Mouse (Mus musculus) v-Abl transformed pro-B cells (cell line): ENCODE results near the gene Cacna1a.

Experiments
- in situ Hi-C, 2 experiments: fragments of 400-800 bp; cut with MboI; formaldehyde crosslinking; loops; one replicate each; pipeline ENCODE4 v1.15.1; 2025; ENCODE audit not compliant: unreplicated experiment in 2 of 2

The Cacna1a gene

GRCm38 (mm10) chr8:84653092-84653631 lies 264.9 kb downstream of the Cacna1a start:
- in situ Hi-C loops: no loop called here

DNA sequence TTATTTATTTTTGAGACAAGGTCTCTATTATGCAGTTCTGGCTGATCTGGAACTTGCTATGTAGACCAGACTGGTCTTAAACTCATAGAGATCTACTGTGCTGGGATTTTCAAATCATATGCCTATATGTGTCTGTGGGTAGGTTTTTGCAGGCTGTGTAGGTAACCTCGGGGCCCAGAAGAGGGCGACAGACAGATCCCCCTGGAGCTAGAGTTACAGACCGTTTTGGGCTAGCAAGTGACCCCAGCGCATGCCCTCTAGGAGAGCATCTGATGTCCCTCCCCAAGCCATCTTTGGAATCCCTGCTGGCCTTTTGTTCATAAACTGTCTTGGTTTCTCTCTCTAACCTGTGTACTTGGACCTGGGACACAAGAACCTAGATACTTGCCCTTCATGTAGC lies 266.4 kb downstream of the Cacna1a start:
- in situ Hi-C loops: no loop called here

- in situ Hi-C loops: no loop called here
These were observed 267.3 kb downstream of the Cacna1a start for GRCm38 (mm10) chr8:84655336-84656190.

- in situ Hi-C loops: no loop called here
These were observed 267.9 kb downstream of the Cacna1a start for GRCm38 (mm10) chr8:84656191-84656525.

DNA sequence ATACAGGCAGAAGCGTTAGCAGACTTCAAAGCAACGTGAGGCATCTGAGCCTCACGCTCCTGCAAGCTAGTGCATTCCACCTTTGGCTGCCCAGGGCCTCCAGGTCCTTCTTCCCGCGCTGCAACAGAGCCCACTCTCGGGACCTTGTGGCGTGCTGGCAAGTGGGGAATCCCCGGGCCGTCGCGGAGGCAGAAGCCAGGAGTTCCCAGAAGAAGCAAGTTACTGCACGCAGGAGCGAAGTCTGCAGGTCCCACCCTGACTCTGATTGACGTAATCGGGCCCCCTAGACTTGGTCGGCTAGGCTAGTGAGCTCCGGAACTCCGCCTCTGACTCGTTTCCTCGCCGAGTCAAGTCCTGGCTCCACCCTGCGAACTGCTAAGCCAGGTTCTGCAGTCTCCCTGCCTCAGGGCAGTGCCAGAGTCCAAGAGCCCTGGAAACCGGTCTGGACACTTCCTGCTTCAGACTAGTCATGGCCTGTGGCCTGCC lies 268.4 kb downstream of the Cacna1a start:
- in situ Hi-C loops: no loop called here

GRCm38 (mm10) chr8:84657203-84657602 lies 269.0 kb downstream of the Cacna1a start:
- in situ Hi-C loops: no loop called here

GRCm38 (mm10) chr8:84657680-84658079 lies 269.4 kb downstream of the Cacna1a start:
- in situ Hi-C loops: no loop called here

DNA sequence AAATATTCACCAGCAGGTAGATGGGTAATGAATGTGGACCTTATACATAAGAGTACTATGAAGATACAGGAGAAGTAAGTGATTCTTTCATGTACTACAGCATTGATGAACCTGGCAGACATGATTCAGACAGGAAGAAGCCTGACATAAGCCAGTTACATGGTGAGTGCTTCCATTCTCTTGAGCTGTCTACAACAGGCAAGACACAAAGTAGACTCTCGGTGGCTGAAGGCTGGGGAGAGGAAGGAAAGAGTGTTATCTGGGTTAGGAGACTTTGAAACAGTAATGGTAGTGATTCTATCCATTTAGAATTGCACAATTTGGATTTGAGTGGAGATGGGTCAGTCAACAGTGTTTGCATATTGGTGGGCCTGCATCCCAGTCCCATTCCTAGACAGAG lies 270.7 kb downstream of the Cacna1a start:
- in situ Hi-C loops: no loop called here

GRCm38 (mm10) chr8:84659936-84660818 lies 271.9 kb downstream of the Cacna1a start:
- in situ Hi-C loops: loop anchor here (5.0 kb wide), 2 partner anchors 37 to 42 kb away; partner anchors contain the start of gene Lyl1 (in 1 of the 2)

- in situ Hi-C loops: loop anchor here (5.0 kb wide), 2 partner anchors 36 to 41 kb away; partner anchors contain the start of gene Lyl1 (in 1 of the 2)
These were observed 272.7 kb downstream of the Cacna1a start for GRCm38 (mm10) chr8:84660819-84661457.

DNA sequence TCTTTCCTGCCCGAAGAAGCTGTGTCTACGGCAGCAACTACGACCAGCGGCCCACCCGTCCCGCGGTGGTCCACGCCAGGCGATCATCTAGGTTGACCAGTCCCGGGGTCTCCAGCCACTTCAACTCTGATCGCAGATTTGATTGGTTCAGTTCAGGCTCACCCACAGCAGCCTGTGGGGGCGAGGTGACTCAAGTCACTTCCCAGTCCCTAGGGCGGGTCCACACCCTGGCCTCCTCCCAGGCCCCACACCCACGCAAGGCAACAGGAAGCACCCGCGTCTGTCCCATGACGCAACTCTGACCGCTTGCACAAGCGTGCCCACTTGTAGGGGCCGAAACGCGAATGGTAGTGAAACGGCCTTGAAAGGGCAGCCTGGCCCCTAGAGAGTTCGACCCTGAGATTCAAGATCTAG lies 273.2 kb downstream of the Cacna1a start:
- in situ Hi-C loops: loop anchor here (5.0 kb wide), 2 partner anchors 36 to 41 kb away; partner anchors contain the start of gene Lyl1 (in 1 of the 2)

GRCm38 (mm10) chr8:84661961-84662571 lies 273.8 kb downstream of the Cacna1a start:
- in situ Hi-C loops: loop anchor here (5.0 kb wide), 2 partner anchors 35 to 40 kb away; partner anchors contain the start of gene Lyl1 (in 1 of the 2)

DNA sequence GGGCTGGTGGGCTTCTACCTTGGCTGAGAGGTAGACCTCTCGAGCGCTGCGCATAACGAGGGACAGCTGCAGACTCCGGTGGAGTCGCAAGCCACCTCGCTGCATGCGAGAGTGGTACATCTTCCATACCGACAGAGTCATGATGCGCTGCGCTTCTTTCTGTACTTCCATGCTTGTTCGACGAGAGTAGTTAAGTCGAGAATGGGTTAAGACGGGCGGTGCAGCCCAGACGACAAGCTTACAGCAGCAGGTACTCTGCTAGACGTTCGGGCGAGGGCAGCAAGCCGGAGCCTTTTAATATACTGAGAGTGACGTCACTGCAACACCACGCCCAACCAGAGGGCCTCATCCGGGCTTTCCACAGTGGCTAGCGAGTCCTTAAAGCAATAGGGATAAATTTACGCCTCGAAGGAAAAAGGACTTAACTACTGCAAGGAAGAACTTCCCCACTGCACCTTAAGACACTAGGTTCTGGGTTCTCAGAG lies 274.4 kb downstream of the Cacna1a start, which contains the start of gene Ier2:
Gene Ier2, minus strand, starts transcription at position 272 of the 485 bp plus-strand sequence.
- in situ Hi-C loops: loop anchor here (5.0 kb wide), 2 partner anchors 35 to 40 kb away; partner anchors contain the start of gene Lyl1 (in 1 of the 2)

- in situ Hi-C loops: loop anchor here (5.0 kb wide), 2 partner anchors 34 to 39 kb away; partner anchors contain the start of gene Lyl1 (in 1 of the 2)
These were observed 275.5 kb downstream of the Cacna1a start for GRCm38 (mm10) chr8:84663483-84664327.

DNA sequence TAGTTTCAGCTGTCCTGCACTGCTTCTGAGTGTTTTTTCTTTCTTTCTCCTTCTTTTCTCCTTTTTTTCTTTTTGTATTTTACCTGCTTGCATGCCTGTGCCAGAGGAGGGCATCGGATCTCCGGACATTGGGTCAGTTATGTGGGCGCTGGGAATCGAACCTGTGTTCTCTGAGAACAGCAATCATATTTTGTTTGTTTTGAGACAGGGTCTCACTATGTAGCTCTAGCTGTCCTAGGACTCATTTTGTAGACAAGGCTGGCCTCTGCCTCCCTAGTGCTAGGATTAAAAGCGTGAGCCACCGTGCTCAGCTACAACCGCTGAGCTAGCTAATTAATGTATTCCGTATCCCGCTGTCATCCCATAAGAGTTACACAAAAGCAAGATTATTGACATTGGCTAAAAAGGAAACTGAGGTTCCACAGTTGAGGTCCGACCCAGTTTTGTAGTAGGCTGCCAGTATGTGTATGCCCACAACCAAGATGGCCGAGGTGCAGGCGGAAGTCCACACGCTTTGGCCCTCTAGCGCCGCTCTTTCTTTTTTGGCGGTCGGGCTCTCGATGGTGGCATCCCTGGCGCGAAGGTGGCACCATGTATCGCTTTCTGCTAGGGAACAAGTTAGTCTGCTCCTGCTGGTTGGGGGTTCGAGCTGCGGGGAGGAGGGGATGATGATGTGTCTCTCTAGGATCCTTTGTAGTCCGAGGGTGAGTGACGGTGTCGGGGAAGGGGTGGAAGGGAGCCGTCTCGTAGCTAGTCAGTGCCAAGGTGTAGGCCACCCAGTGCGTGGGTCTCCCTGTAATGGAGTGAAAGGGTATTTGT lies 276.5 kb downstream of the Cacna1a start:
- in situ Hi-C loops: loop anchor here (5.0 kb wide), 2 partner anchors 33 to 38 kb away; partner anchors contain the start of gene Lyl1 (in 1 of the 2)

GRCm38 (mm10) chr8:84665385-84665893 lies 277.2 kb downstream of the Cacna1a start:
- in situ Hi-C loops: no loop called here

DNA sequence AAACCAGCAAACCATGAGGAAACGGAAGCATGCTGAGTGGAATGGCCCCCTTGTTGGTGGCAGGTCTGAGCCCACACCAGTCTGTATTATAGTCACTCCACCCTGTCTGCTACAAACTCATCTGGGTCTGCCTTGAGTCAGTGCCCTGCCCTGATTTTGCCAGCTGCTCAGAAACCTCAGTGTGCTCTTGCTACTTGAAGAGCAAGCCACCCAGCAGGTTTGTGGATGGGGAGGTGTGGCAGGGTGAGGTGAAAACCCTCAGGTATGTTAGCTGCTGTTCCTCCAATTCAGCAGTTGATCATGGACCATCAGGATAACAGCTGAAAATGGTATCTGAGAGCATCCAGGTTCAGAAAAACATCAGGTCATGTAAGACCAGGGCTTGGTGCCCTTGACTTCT lies 279.8 kb downstream of the Cacna1a start:
- in situ Hi-C loops: no loop called here
